Mouse (Mus musculus) frontal cortex, postnatal 25 days (tissue): ENCODE results near the gene Shkbp1.

Experiments
- DNase-seq, 2 experiments: peaks; one replicate each; pipeline ENCODE4 v3.0.0; 2022; ENCODE audit warnings: low spot score in 2 of 2

Gene Shkbp1

GRCm38 (mm10) chr7:27310306-27310705 lies 45.5 kb downstream of the Shkbp1 start:
- no peak for DNase-seq

GRCm38 (mm10) chr7:27309832-27310231 lies 46.0 kb downstream of the Shkbp1 start:
- no peak for DNase-seq

- DNase-seq, result no peak
Measured at GRCm38 (mm10) chr7:27308821-27309549, 46.8 kb downstream of the Shkbp1 start.

DNA sequence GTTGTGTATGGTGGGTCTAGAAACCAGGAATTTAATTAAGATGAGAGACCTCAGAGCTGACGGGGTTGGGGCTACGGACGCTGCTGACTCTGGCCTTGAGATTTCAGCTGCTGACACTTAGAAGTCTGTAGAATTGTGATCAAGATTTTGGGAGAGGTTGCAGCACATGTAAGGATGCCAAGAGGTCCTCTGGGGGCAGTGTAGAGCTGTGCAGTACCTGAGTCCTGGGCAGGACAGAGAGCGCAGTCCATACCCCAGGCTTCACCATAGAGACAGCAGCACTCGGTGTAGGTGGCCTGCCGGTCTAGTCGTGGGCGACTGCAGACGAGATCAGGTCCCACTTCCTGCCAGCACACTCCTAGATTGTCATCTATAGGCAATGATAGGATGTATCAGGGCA lies 48.3 kb downstream of the Shkbp1 start:
- no peak for DNase-seq

DNA sequence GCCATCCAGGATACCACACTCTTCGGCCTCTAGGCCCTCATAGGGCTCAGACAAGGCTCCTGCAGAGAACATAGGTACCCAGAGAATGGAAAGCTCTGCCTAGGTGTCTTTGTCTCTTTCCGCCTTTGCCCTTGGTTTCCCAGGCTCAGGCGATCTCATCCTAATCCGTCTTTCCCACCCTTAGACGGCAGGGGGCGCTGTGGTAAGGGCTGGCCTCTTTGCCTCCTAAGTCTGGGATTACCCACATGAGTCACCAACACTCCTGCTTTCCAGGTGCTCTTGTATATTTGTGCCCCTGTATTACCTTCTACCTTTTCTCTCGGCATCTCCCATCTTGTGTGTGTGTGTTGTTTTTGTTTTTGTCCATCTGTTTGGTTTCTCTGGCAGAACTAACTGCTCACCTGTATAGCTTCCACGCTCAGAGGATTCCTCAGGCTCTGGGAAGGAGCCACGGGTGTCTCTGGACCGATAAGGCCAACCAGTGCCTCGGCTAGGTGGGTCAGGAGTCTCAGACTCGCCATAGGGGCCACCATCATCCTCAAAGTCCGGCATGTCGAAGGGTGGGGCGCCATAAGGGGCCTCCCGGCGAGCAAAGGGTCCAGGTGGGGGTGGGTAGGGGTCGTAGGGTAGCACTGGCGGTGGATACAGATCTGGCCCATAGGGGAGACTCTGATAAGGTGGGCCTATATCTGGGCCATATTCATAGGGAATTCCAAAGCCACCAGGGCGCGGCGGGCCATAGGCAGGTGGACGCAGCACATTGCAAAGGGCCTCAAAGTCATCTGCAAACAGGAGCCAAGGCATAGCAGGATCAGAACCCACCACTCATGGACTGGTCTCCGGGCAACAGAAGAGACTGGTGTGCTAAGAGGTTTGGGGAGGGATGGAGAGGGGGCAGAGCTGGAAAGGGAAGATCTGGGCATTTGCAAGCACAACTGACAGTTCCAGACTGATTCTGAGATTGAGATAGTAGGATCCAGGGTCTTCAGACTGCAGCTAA lies 49.4 kb downstream of the Shkbp1 start:
- no peak for DNase-seq

DNA sequence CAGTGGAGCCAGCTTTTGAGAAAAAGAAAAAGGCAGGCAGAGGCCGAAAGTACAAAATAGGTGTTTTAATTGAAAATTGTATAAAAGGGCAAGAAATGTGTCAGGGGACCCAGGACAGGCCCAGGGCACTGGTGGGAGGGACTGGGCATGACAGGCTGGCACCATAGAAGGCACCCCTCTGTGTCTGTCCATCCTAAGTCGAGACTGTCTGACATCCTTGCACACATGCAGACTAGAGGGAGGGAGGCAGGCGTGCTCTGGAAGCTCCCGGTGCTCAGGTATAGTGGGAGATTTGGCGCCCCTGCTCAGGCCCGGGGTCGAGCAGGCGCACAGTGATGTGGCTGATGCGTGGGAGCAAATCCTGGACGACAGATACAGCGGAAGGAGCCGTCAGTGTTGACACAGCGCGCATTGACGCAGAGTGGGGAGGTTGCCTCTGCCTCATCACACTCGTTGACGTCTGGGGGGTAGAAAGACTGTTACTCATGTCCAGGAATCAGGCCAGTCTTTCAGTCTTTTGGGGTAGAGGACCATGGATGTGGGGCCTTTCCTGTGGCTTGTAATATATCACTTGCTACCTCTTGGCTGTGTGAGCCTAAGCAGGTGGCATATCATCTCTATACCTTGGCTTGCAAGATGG lies 50.6 kb downstream of the Shkbp1 start:
- DNase-seq, result no peak

DNA sequence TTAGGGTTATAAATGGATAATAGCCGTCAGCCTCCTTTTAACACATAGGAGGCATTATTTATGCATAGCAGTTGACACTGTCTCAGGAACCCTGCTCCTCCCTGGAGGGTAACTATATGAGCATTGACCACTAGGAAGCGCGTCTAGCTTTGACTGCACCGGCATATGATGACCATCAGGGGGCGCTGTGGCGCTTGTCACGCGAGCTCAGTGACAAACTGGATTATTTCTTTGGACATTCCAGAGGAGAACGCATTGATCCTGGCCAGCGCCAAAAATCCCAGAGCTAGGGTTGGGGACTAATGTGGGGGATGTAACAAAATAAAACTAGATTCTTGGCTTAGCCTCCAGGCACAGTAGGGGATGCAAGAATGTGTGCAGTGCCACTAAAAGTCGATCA lies 53.6 kb downstream of the Shkbp1 start:
- peak; percentile 55 for DNase-seq

- no peak for DNase-seq
Measured at GRCm38 (mm10) chr7:27300801-27301200, 55.0 kb downstream of the Shkbp1 start.

DNA sequence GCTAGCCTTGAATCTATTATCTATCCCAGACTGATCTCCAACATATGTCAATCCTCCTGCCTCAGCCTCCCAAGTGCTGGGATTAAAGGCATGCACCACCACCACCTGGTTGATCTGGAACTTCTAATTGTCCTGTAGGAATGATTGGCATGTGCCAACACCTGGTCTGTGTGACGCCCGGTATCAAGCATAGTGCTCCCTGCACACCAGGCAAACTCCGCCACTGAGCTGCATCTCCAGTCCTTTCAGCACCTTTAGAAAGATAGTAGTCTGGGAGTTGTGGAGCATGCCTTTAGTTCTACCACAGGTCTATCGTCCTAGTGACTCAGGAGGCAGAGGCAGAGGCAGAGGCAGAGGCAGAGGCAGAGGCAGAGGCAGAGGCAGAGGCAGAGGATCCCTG lies 55.5 kb downstream of the Shkbp1 start:
- DNase-seq, result no peak

GRCm38 (mm10) chr7:27298816-27299215 lies 57.0 kb downstream of the Shkbp1 start:
- DNase-seq, result no peak

DNA sequence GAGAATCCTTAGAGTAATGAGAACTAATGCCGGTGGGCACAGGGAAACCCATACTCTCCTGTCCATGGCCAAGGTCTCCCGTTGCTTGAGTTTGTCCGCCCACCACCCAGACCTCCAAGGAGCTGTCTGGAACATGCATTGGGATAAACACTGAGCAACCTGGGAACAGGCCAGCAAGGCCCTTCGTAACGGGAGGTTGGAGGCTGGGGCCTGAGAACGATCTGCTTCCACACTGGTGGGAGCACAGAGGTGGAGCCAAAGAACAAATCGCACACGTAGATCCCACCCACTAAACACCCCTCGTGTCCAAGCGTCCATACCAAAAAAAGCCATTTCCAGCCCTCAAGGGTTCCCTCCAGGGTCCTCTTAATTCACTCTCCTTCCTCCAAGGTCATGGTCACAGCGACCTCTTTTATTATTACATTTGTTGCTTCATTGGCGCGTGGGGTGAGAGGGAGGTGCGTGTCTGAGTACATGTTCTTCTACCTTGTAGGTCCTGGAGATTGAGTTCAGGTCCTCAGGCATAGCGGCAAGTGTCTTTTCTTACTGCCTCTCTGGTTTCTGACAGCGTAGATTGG lies 57.7 kb downstream of the Shkbp1 start:
- no peak for DNase-seq

DNA sequence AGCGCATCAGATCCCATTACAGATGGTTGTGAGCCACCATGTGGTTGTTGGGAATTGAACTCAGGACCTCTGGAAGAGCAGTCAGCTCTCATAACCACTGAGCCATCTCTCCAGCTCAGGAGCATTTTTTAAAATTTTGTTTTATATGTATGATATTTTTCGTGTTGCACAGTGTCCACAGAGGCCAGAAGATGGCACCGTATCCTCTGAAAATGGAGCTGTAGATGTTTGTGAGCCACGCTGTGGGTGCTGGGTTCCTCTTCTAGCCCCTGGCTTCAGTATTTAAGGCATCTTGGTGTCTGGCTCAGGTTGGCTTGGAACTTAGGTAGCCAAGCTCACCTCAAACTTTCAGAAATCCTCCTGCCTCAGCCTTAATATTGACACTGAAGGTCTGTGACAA lies 59.3 kb downstream of the Shkbp1 start:
- DNase-seq, result no peak

DNA sequence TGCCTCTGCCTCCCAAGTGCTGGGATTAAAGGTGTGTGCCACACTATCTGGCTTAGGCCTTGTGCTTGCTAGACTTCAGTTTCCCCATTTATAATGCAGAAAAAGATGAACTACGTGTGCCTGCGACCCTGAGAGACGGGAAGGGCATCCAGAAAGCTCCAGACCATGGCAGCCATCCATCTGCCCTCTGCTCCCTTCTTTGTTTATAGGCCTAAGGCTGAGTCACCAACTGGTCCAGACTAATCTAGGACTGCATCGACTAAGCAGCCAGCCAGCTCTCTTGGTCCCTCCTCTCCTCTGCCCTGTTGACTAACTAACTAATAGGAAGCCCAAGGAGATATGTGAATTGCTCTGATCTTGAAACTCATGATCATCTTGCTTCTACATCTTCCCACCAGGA lies 59.9 kb downstream of the Shkbp1 start:
- DNase-seq, result no peak
